Mouse (Mus musculus) cerebellum, postnatal 4 days (tissue): ENCODE measurements at regions not wholly inside any gene's neighbourhood (a gene's known extent, or its start where the extent isn't known, plus 50 kb on each side); places are given as distances from the start of the nearest gene placed in this dataset.

Experiments used
- DNase-seq, 2 experiments: peaks; one replicate each; pipeline ENCODE4 v3.0.0; 2022; ENCODE audit warnings: low spot score in 2 of 2, mixed read lengths in 1 of 2

DNA sequence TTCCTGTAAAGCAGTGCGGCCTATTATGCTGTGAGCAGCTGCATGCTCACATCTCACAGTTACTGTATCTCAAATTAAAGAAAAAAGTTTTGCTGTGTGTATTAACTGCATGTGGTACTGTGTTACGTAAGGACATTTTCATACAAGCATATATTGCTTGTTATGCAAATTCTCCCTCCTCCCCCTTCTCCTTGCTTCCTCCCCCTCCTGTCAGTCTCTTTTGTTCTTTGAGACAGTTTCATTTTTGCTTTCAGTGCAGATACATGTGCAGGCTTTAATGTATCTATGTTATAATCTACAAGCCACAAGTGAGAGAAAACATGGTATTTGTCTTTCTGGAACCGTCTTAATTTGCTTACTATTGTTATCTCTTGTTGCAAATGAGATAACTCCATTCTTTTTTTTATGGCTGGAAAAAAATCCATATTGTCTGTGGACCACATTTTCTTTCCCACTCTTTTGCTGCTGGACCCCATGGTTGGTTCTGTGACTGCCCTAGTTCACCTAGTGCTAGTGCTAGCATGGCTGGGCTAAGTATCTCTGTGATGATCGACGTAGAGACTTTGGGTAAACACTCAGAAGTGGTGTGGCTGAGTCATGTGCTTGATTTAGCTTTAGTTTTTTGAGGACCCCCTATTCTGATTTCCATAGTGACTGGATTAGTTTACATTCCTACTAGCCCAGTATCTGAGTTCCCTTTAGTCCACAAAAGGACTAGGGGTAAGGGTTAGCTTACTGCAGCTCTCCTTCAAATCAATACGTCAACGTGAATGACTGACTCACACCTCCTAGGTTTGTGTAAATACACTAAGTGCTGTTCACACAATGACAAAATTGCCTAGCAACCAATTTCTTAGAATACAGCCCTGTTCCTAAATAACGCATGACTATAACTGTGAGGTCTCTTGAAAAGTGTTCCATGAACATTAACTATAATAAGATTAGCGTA lies 158.1 kb downstream of the Icos start:
- no peak for DNase-seq

DNA sequence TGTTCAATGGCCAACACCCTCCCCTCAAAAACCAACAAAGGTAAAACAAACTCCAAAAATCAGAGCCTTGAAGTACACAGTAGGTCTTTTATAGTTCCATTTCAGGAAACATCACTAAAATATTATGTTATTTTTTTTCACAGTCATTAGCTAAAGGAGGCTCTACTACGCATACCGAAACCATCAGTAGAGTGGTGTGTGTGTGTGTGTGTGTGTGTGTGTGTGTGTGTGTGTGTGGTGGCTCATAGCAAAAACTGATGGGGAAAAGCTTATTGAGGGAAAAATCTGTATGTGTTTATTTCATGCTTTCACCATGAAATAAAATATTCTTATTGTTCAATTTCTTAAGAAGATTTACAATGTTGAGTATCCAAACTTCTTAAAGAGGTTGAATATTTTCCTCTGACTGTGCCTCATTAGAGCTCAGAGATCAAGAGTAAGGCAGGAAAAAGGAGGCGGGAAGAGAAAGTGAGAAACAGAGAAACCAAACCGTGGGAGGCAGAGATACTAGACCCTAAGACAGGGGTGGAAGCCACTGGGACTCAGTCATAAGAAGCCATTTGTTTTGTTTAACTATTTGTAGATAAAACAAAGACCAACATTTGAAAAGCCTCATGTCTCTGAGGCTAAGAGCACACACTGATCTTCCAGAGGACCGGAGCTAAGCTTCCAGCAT lies 159.6 kb downstream of the Icos start:
- no peak for DNase-seq

DNA sequence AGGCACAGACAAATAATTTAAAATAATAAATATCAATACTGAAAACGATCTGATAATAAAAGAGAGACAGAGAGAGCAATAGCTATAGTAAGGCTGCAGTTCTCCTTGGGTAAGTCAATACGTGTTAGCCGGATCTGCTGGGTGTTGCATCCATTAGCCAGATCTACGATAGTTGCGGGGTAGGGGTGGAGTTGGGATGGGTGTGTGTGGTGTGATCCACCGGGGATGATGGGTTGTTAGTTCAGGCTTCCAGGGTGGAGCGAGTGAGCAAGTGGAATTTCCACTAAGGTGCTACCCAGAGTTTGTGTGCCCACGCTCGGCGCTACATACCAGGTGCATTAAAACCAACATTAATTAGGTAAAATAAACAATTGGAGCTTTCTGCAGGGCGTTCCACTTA lies 160.2 kb downstream of the Icos start:
- DNase-seq = no peak

DNA sequence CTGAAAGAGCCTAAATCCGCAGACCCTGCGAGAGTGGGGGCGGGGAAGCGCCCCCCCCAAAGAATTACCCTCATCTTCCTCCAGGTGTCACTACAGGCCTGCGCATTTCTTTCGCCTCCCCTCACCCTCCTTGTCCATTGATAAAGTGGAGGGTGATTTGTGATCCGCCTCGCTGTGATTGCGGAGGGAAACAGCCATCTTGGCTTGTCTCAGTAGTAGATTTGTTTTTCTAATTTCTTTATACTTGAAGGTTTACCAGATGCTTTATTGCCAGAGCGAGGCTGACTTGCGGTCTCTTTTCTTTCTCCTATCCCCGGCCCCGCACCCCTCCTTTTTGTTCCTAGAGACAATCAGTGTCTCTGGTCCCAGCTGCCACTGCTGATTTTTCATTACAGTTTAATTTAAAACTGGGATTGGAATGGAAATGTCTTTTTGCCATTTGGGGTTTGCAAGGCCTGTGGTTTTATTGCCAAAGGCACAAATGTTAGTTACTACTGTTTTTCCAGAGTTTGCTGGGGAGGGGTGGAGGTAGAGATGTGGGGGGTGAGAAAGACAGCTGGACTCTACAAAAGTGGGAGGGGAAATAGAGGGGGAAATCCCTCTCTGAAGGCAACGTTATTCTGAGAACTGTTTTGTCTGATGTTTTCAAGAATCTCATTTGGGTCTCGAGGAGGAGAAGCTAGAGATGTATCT lies 161.7 kb downstream of the Icos start:
- peak; percentile 35 to 73 for DNase-seq

DNA sequence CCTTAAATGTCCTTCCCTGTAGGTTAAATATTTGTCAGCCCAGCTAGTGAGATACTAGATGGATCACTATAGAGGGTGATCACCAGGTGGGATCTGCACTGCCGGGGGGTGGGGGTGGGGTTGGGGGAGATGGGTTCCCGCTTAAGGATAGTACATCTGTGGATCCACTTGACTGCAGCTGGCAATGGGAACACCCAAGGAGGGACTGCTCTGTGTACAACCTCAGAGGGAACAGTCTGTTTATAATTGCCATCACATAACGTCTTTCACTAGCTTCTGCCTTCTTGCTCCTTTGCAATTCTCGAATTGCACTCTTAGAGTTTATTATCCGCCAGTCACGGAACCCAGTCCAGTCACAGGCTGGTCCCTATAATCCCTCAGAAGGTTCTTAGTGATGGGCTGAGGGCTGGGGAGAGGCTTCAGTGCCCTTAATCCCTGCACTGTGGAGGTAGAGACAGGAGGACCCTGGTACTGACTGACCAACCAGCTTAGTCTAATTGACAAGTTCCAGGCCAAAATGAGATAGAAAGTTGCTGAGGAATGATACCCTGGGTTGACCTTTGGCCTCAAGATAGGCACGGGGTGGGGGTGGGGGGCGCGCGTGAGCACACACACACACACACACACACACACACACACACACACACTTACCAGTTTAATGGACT lies 162.4 kb downstream of the Icos start:
- DNase-seq = no peak

DNA sequence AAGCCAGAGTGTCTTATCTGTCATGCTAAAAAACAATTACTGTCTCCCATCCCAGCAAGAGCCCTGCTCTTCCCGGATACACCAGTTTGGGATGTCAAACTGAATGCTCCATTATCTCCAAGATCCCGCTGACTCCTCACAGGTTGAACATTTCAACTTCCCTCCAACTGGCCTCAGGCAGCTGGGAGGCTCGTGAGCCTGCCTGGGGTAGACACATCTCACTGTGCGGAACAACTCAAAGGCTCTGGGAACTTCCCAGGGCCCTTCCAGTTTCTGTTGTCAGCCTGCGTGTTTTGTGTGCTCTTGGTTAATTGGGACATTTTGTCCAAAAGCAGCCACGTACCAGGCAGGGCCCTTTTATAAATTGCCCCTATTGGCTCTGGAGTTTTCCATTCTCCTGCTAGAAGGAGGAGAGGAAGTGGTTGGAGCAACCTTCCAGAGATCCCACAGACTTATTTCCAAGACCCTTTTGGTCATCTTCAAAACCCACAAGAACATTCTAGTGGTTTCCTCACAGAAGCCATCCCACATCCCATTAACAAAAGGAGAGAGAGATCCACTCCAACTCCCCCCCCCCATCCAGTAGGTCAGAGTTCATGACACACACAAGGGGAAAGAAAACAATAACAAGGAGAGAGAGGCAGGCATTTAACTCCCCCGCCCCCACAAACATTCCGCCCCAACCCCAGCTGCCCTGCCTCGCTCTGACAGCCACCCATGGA lies 163.3 kb downstream of the Icos start:
- no peak for DNase-seq

DNA sequence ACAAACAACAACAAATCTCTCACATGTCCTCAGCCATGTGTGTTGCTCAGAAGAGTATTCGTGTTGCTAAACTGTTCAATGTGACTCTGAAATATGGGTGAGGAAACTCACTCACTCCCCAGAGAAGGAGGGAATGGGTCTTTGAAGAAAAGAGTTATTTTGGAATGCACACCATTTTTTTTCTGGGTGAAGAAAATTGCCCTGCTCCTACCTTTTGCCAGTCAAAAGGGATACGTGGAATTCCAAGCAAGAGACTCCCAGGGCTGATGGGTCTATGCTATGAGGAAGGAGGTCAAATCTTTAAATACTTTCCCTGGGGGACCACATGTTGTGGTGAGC lies 163.8 kb downstream of the Icos start:
- no peak for DNase-seq

DNA sequence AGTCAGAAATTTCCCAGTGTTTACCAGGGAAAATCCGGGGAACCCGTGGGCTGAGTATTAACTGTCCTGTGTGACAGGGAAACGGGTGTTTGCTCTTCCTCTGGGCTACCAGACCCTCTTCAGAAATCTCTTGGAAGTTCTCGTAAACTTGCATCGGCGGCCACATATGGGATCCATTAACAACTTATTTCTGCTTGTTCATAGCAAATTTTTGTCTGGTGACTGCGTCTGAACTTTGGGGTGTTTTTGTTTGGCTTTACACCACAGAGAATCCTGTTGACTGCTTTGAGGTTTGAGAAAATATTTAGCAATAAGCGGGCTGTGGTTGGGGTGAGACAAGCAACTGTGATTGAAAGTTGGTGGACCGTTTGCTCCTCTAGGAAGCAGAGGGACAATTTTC lies 164.2 kb downstream of the Icos start:
- DNase-seq = no peak

DNA sequence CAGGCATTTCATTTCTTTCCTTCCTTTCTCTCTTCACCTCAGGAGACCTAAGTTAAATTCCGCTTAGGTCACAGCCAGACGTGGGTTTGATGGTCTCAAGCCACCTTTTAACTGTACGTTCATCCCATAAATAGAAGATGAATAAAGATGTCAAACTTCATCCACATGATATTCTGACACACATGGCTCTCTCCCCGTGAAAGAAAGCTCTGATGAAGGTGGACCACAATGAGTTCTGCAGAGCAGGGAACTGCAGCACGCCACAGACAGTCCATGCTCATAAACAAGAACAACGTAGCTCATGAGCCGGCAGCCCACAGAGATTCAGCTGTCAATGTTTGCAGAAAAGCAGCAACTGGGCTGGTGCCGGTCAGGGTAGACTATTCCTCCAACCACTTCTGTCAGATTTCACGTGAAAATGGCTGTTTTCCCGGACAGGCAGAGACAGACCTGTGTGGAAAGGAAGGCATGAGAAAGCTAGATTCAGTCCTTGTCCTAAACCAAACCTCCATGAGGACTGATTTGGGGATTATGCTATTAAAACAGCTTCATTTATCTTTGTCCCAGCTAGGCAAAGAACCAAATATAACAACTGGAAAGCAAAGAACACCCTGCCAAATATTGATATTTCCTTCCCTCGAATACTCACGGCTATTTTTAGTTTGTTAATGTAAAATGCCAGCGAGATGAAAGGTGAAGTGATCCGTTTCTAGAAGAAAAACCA lies 165.5 kb downstream of the Icos start:
- no peak for DNase-seq

DNA sequence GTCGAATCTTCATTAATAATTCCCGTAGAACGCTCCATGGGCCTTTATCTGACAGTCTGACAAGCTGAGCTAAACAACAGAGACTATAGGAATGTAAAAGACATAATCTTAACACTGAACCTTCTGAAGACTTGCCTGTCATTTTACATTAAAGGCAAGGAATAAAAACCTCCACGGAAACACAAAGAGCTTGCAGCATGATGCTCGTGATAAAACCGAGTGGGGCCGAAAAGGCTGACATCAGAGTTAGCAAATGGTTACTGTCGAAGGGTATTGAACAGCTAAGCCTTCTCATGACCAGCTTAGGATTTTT lies 166.0 kb downstream of the Icos start:
- DNase-seq = no peak

DNA sequence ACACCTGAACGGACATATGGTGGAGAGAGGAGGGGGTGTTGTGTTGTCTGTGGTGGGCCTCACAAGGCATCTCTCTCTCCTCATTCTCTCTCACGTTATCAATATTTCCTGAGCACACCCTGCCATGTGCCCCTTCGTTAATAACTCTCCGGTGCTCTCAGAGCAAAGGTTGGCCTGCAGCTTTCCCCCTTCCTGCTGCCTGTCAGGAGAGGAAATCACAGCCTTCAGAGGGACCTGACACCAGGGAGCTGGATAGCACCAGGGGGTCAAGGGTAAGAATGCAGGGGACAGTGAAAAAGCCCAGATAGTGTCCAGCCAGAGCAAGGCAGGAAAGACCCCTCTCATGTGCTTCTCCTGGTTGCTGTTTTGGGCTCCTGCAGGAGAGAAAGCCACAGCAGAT lies 167.3 kb downstream of the Icos start:
- DNase-seq = no peak

DNA sequence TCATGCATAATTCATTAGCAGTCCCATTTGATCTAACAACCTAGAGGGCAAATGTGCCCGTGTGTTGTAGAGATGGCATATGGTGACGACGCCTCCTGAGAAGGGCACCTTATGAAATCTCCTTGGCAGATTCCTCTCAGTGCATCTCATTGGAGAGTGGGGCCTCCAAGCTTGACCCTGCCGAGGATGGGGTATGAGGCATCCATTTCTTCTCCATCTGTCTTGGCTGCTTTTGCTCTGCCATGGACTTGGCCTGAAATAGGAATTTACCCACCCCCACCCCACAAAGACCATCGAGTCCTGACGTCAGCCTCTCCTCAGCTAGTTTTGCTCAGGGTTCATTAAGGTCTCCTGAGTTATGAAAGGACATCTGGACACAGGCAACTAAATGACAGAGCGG lies 167.8 kb downstream of the Icos start:
- no peak for DNase-seq

DNA sequence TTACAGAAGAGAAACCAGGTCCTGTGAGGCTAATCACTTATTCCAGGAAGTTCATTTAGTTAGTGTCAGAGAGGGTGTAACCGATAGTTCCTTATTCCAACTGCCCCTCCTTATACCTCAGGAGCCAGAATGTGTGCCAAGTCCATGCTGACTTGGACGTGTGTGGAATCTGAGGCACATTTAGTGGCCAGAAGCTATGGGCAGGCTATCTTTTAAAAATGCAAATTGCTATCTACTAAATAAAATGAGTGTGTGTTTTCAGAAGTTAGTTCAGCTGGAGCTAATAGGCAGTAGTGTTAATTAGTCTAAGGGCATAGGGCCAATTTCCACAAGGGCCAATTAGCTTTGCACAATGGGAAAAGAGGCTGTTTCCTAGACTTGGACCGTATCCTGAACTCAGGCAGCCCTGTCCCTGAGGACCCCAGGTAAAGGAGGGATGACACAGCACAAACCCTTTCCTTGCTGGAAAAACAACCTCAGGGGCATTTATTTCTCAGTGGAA lies 168.5 kb downstream of the Icos start:
- DNase-seq = peak in 1 of 2 experiments; percentile 8

DNA sequence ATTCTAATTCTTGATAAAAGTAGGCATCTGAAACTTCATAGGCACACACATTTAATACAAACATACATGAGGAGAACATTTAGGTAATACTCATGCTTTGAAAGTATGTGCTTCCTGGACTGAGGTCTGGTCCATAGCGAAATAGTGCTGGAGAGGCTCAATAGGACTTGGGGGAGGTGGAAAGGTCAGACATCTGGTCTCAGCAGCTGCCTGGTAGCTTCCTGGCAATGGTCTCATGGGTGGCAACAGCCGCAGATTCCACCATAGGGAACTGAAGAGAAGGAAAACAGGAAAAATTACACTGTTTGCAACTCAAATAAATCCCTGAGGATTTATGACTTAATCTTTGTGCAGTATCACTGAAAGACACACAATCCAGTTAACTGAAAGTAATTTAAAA lies 174.0 kb downstream of the Icos start:
- DNase-seq = no peak

DNA sequence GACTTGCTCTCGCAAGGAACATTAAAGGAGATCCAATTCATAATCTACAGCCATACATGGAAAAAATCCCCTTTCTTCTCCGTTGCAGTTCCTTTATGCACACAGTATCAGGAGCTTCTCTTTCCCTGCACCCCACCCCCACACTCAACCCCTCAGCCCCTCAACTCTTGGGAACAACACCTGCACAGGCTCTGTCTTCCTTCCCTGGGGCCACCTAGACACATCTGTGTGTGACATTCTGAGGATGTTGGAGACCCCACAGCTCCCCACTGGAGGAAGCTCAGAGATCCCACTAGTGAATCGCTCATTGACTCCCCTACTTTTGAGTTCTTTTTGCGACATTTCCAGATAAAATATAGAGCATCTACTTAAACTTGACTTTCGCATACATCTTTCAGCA lies 174.4 kb downstream of the Icos start:
- no peak for DNase-seq

DNA sequence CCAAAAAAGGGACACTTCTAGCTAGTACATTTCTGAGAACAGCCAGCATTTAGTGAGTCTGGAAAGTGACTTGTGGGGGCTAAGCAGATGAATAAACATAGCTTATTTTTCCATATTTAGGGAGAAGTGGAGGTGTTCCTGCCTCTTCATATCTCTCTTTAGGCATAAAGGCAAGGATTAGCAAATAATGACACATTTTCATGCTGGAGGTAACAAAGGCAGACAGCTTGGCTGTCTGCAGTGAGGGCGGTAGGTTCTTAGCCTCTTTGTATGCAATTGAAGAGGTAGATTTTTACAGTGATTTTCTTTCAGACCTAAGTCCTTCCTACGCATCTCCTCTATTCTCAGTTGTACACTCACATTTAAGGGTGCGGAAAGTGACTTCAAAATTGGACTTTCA lies 176.5 kb downstream of the Icos start:
- DNase-seq = no peak

DNA sequence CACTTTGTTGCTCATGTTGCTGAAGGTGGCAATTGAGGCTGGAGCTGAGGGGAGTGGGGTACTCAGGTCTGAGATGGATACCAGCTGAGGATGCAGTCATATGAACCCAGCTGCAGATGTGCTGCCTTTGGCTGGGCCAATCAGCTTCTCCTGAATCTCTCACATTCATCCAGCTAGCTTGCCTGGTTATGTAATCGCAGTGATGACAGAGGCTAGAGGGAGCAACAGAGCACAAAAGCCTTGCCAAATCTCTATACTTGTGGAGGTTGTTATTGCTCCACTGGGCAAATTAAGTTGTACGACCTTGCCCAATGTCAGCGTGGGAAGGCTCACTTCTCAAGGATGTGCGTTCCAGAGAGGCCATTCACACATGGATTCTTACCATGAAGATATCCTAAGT lies 179.5 kb downstream of the Icos start:
- no peak for DNase-seq

DNA sequence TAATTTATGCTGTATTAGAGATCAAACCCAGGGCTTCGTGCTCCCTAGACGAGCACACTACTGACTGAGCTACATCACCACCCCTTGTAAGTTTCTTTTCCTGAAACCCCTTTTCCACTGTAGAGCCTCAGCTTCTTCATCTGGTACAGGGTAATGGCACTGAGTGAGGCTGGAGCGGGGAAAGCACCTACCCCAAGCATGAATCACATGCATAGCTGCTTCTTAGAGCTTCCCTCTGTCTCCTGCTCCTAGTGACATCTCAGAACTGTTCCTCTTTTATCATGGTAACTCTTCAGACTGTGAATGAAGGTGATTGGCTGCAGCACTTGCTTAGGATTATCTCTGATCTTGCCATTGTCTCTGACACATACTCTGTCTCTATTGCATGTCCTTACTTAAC lies 182.8 kb downstream of the Icos start:
- no peak for DNase-seq

DNA sequence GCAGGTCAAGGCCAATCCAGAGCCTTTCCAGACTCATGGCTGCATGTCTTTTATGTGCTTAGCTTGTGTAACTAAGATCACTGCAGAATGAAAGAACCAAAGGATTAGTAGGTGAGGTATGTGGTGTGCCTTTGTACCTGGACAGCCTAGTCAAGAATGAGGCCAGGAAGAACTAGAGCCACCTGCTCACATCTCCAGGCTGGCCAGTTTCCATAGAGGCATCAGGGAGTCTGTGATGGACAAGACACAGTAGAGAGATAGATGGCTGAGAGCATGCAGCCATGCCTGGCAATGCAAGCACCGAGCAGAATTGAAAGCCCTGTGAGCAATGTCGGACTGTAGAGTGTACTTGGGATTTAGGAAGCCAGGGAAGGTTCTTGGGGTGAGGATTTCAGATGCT lies 186.5 kb downstream of the Icos start:
- DNase-seq = no peak

DNA sequence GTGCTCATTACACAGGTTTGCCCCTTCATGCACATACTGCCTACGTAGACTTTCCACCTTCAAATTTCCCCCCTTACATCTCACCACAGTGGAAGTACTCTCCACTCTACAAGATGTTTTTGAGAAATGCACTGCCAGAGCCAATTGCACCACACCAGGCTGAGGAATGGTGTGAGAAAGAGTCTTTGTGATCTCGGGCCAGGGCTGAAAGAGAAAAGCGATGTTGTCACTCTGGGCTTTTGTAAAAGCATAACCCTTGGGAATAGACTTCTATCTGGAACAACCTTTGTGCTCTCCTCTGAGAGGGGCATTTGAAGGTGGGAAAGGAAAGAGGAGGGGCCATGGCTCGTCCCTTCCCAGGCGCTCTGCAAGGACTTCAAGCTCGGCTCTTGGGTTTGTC lies 194.2 kb downstream of the Icos start:
- no peak for DNase-seq

DNA sequence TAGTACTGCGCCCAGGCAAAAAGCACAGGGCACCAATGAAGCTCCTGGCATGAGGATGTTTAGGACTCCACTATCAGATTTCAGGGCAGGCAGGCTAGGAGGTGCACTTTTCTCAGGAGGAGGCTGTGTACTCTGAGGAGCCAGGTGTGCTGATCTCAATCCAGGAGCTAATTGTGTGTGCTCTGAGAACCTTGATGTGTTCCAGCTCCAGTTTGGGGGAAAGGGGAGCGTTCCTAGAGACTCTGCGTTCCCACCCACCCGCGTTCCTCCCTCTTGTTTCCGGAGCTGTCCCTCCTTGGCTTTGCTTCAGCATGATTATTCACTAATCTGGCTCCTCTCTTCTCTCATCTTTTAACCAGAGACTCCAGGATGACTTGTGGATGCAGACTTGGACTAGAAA lies 195.2 kb downstream of the Icos start:
- DNase-seq = no peak
